8 mouse cellular contexts compared by ENCODE assay signal in genomic region chr12:74333016-74333415, GRCm38 (mm10). TPM values are rescaled to one million over a fixed set of nuclear protein-coding genes. Genes with fewer than 3 reads are reported as not detected.
DNase-seq lines count a peak whose midpoint lies in the region; ATAC-seq and TF ChIP-seq lines count a peak whose summit lies in the region.

No protein-coding gene starts in this region.

- no peaks in the 10 kb centered on the region for H3K27me3 ChIP-seq in intestine, postnatal 0 days (replicated peaks; ENCODE audit: control insufficient read depth, insufficient read depth, low read length)
- H3K27me3 ChIP-seq in intestine, embryonic 16.5 days (replicated peaks; ENCODE audit: control insufficient read depth, insufficient read depth, low read length) = no peaks in the 10 kb centered on the region; the same call in 1 of the 2 replicates
- no peaks in the 10 kb centered on the region for H3K27me3 ChIP-seq in kidney, adult 2 months (replicated peaks; ENCODE audit: control insufficient read depth, insufficient read depth, low read length)

- peak; percentile 84 for TF ChIP-seq CTCF in intestine, postnatal 0 days (IDR thresholded peaks at IDR 0.05; ENCODE audit: low read depth)
- peak; percentile 80 for TF ChIP-seq CTCF in kidney, adult 2 months (conservative IDR thresholded peaks at IDR 0.05; ENCODE audit: insufficient read depth, insufficient read length, low read depth, low read length)

- peak; percentile 33; the same call in 1 of the 2 replicates for ATAC-seq in intestine, postnatal 0 days
- ATAC-seq in intestine, embryonic 16.5 days = no peak

- H3K9me3 ChIP-seq in intestine, postnatal 0 days (ENCODE audit: control insufficient read depth) = no peaks in the 10 kb centered on the region
- no peaks in the 10 kb centered on the region for H3K9me3 ChIP-seq in intestine, embryonic 16.5 days (ENCODE audit: control insufficient read depth, low read length)

- no peak overlapping the region for H3K27ac ChIP-seq in intestine, postnatal 0 days (ENCODE audit: low read depth, low read length)
- H3K27ac ChIP-seq in intestine, embryonic 16.5 days (ENCODE audit: low read length) = no peak overlapping the region
- no peak overlapping the region for H3K27ac ChIP-seq in kidney, adult 2 months (ENCODE audit: insufficient read depth, low read depth, low read length)

- no peak overlapping the region for H3K9ac ChIP-seq in intestine, postnatal 0 days (ENCODE audit: low read depth, low read length)
- no peak overlapping the region for H3K9ac ChIP-seq in intestine, embryonic 16.5 days (ENCODE audit: low read depth, low read length)

- WGBS in intestine, postnatal 0 days = 32% methylated on average over 13 of the region's 13 CpGs
- WGBS in intestine, embryonic 16.5 days = 26% methylated on average over 13 of the region's 13 CpGs
- WGBS in kidney, adult 2 months = 21% methylated on average over 13 of the region's 13 CpGs

- no peaks in the 10 kb centered on the region for H3K36me3 ChIP-seq in intestine, postnatal 0 days (ENCODE audit: control insufficient read depth, insufficient read depth)
- H3K36me3 ChIP-seq in intestine, embryonic 16.5 days (ENCODE audit: control insufficient read depth, insufficient read depth, low read length) = no peaks in the 10 kb centered on the region
- H3K36me3 ChIP-seq in kidney, adult 2 months (ENCODE audit: control insufficient read depth, insufficient read depth, low read length) = no peaks in the 10 kb centered on the region

- H3K4me2 ChIP-seq in intestine, postnatal 0 days (replicated peaks; ENCODE audit: low read depth) = no peak overlapping the region
- H3K4me2 ChIP-seq in intestine, embryonic 16.5 days (ENCODE audit: low read depth, low read length) = no peak overlapping the region

- TF ChIP-seq POLR2A in kidney, adult 2 months (IDR thresholded peaks at IDR 0.05; ENCODE audit: low read depth, low read length) = no peak

- no peak overlapping the region for H3K4me3 ChIP-seq in intestine, postnatal 0 days (ENCODE audit: low read depth, low read length)
- no peak overlapping the region for H3K4me3 ChIP-seq in intestine, embryonic 16.5 days (ENCODE audit: low read length)
- no peak overlapping the region for H3K4me3 ChIP-seq in kidney, adult 2 months (ENCODE audit: insufficient read depth, low read depth, low read length)

- peak; percentile 47 for DNase-seq in cerebellum, adult 9-10 months
- peak; percentile 37 to 67 for DNase-seq in frontal cortex, postnatal 10 days (ENCODE audit: low spot score in 2 of 2)
- DNase-seq in kidney, adult 2 months = peak; percentile 64
- DNase-seq in left cerebral cortex, postnatal 4 days = peak; percentile 86
- peak; percentile 81 for DNase-seq in neural tube, embryonic 10.5 days (ENCODE audit: extremely low spot score, low spot score)
- peak; percentile 59 for DNase-seq in testis, postnatal 14 days (ENCODE audit: low spot score)

- intact Hi-C loops in left cerebral cortex, postnatal 4 days (cut with DNase I) = no loop called here

- no peaks in the 10 kb centered on the region for H3K4me1 ChIP-seq in intestine, postnatal 0 days (replicated peaks; ENCODE audit: control insufficient read depth, insufficient read depth, low read length)
- no peaks in the 10 kb centered on the region for H3K4me1 ChIP-seq in intestine, embryonic 16.5 days (ENCODE audit: control insufficient read depth, insufficient read depth, low read length)
- H3K4me1 ChIP-seq in kidney, adult 2 months (ENCODE audit: control insufficient read depth, insufficient read depth, low read length) = no peaks in the 10 kb centered on the region

RNA-seq across cellular contexts. Expression of gene Gm11042, which starts 16.8 kb away (rescaled TPM):
- not detected in 2 replicates for polyA plus RNA-seq in intestine, postnatal 0 days (2015; fragmentation: Nextera tagmentation; extraction: Ambion mirVana)
- not detected in 2 replicates for polyA plus RNA-seq in intestine, embryonic 16.5 days (2015; fragmentation: Nextera tagmentation; extraction: Ambion mirVana)
- not detected in 2 replicates for polyA plus RNA-seq in kidney, adult 2 months (2012; rRNA removed)
- total RNA-seq in left cerebral cortex, postnatal 4 days (2021) = not detected
